Mouse (Mus musculus) brain, embryonic 18.5 days (tissue): ENCODE measurements around the gene Khsrp.

Experiments used
- DNase-seq: peaks from one replicate; pipeline ENCODE4 v3.0.0-alpha.2; 2012; ENCODE audit warnings: low read depth, low spot score

Gene Khsrp

GRCm38 (mm10) chr17:57031661-57032420, 519 bp upstream of the Khsrp start:
- peak; percentile 100 for DNase-seq

- no peak for DNase-seq
Observed at GRCm38 (mm10) chr17:57029691-57030090, 1.6 kb downstream of the Khsrp start.

GRCm38 (mm10) chr17:57027471-57027870, 3.9 kb downstream of the Khsrp start:
- DNase-seq: no peak

- no peak for DNase-seq
Observed at GRCm38 (mm10) chr17:57020960-57021359, 10.4 kb downstream of the Khsrp start.

GRCm38 (mm10) chr17:57019693-57020092, 11.6 kb downstream of the Khsrp start:
- DNase-seq: no peak

- no peak for DNase-seq
Observed at GRCm38 (mm10) chr17:57012245-57012795, 19.0 kb downstream of the Khsrp start.

GRCm38 (mm10) chr17:57011236-57012141, 19.8 kb downstream of the Khsrp start, which contains the start of the genes Gtf2f1 and Gm17949:
Gene Gtf2f1 (minus strand): TSS chr17:57011288.
Gene Gm17949 (plus strand): TSS chr17:57011469.
- DNase-seq: peak; percentile 99

- no peak for DNase-seq
Observed at GRCm38 (mm10) chr17:57010911-57011235, 20.4 kb downstream of the Khsrp start.

GRCm38 (mm10) chr17:57007137-57007905, 24.0 kb downstream of the Khsrp start:
- no peak for DNase-seq

GRCm38 (mm10) chr17:57003994-57004393, 27.3 kb downstream of the Khsrp start:
- DNase-seq: no peak

GRCm38 (mm10) chr17:57001228-57001627, 30.1 kb downstream of the Khsrp start:
- no peak for DNase-seq

- DNase-seq: no peak
Observed at GRCm38 (mm10) chr17:56999968-57000609, 31.2 kb downstream of the Khsrp start, which contains the start of gene Pspn. Gene Pspn (minus strand): TSS chr17:57000018.

- DNase-seq: no peak
Observed at GRCm38 (mm10) chr17:56999414-56999813, 31.9 kb downstream of the Khsrp start.

- DNase-seq: peak; percentile 79
Observed at GRCm38 (mm10) chr17:56997029-56997667, 34.2 kb downstream of the Khsrp start, which contains the start of gene Alkbh7. Gene Alkbh7 (plus strand): TSS chr17:56997339.

- no peak for DNase-seq
Observed at GRCm38 (mm10) chr17:56996506-56996905, 34.8 kb downstream of the Khsrp start.

- no peak for DNase-seq
Observed at GRCm38 (mm10) chr17:56995046-56995445, 36.3 kb downstream of the Khsrp start.

- no peak for DNase-seq
Observed at GRCm38 (mm10) chr17:56990966-56991365, 40.4 kb downstream of the Khsrp start.

GRCm38 (mm10) chr17:56990115-56990746, 41.1 kb downstream of the Khsrp start, which contains the start of gene Clpp:
Gene Clpp (plus strand): TSS chr17:56990305.
- DNase-seq: peak; percentile 95

- DNase-seq: peak; percentile 83
Observed at GRCm38 (mm10) chr17:56989467-56990114, 41.7 kb downstream of the Khsrp start.
